Mouse (Mus musculus) CH12.LX (cell line): ENCODE measurements at regions not wholly inside any gene's neighbourhood (a gene's known extent, or its start where the extent isn't known, plus 50 kb on each side); places are given as distances from the start of the nearest gene placed in this dataset.

Experiments used
- DNase-seq: peaks from one replicate; pipeline ENCODE4 v3.0.0-alpha.2; 2013; ENCODE audit errors: extremely low read depth
- H3K27ac ChIP-seq: 2 replicates; pipeline ENCODE4 v1.5.1; 2012; ENCODE audit warnings: low read depth, mild to moderate bottlenecking, control low read depth, moderate library complexity; ENCODE audit not compliant: insufficient read depth
- H3K27me3 ChIP-seq: replicated peaks from 2 replicates; pipeline ENCODE3; 2012; ENCODE audit warnings: inconsistent platforms
- H3K36me3 ChIP-seq, 2 experiments: replicated peaks in 1 of 2; 2 replicates each; pipeline versions ENCODE3 to v1.6.1; 2012; ENCODE audit warnings: inconsistent platforms in 1 of 2, low read length in 1 of 2, mild to moderate bottlenecking in 1 of 2, mixed read lengths in 1 of 2, moderate library complexity in 1 of 2; ENCODE audit not compliant: control insufficient read depth in 1 of 2, insufficient read depth in 1 of 2
- H3K4me1 ChIP-seq, 2 experiments: 2 replicates each; pipeline ENCODE4 v1.6.1; 2012; ENCODE audit warnings: inconsistent platforms in 1 of 2, moderate library complexity in 1 of 2; ENCODE audit not compliant: insufficient read depth in 2 of 2, control insufficient read depth in 1 of 2
- H3K4me2 ChIP-seq: 2 replicates; pipeline ENCODE4 v1.6.1; 2012; ENCODE audit warnings: low read depth, mild to moderate bottlenecking, control low read depth; ENCODE audit not compliant: poor library complexity, insufficient read depth, severe bottlenecking
- H3K4me3 ChIP-seq, 3 experiments: fragments of 150-350 bp in 1 of 3; sonication (generic) in 1 of 3; replicated peaks in 1 of 3; 2 replicates each; pipeline versions ENCODE3 to v1.5.1; 2011 to 2012; ENCODE audit warnings: low read depth in 2 of 3, low read length in 2 of 3, mild to moderate bottlenecking in 2 of 3, moderate library complexity in 2 of 3, control low read depth in 1 of 3, improper control_type of control experiment in 1 of 3, inconsistent platforms in 1 of 3, mixed read lengths in 1 of 3; ENCODE audit not compliant: poor library complexity in 1 of 3
- H3K79me2 ChIP-seq: replicated peaks from 2 replicates; pipeline ENCODE4 v1.6.1; 2012; ENCODE audit warnings: mild to moderate bottlenecking, moderate library complexity; ENCODE audit not compliant: control insufficient read depth, poor library complexity, insufficient read depth, severe bottlenecking; ENCODE audit errors: extremely low read depth
- H3K9ac ChIP-seq: 2 replicates; pipeline ENCODE4 v1.6.1; 2012; ENCODE audit warnings: low read depth, mild to moderate bottlenecking, control low read depth, moderate library complexity; ENCODE audit not compliant: insufficient read depth
- H3K9me3 ChIP-seq: replicated peaks from 2 replicates; pipeline ENCODE3; 2012; ENCODE audit warnings: low read length, inconsistent platforms, mixed read lengths
- BHLHE40 ChIP-seq: IDR thresholded peaks from 2 replicates; pipeline ENCODE4 v1.6.1; 2011; ENCODE audit warnings: mild to moderate bottlenecking, low read depth, low read length, improper control_type of control experiment
- CHD1 ChIP-seq: IDR thresholded peaks from 2 replicates; pipeline ENCODE4 v1.6.1; 2012; ENCODE audit warnings: low read depth, low read length, improper control_type of control experiment, inconsistent platforms
- ELF1 ChIP-seq: IDR thresholded peaks from 2 replicates; pipeline ENCODE4 v1.6.1; 2014; ENCODE audit warnings: low read depth, mild to moderate bottlenecking, inconsistent platforms, low read length, improper control_type of control experiment
- ETS1 ChIP-seq: conservative IDR thresholded peaks from 2 replicates; pipeline ENCODE4 v1.6.1; 2012; ENCODE audit warnings: low read depth, mild to moderate bottlenecking, inconsistent platforms, low read length, improper control_type of control experiment, moderate library complexity
- GABPA ChIP-seq: IDR thresholded peaks from 2 replicates; pipeline ENCODE4 v1.6.1; 2012; ENCODE audit warnings: low read depth, low read length, improper control_type of control experiment, inconsistent platforms; ENCODE audit not compliant: insufficient replicate concordance
- HCFC1 ChIP-seq: IDR thresholded peaks from 2 replicates; pipeline ENCODE4 v1.6.1; 2012; ENCODE audit warnings: low read depth, mild to moderate bottlenecking, inconsistent platforms, low read length, improper control_type of control experiment
- IRF4 ChIP-seq: IDR thresholded peaks from 2 replicates; pipeline ENCODE4 v1.6.1; 2014; ENCODE audit warnings: low read depth, mild to moderate bottlenecking, inconsistent platforms, low read length, improper control_type of control experiment
- JUN ChIP-seq: IDR thresholded peaks from 2 replicates; pipeline ENCODE4 v1.6.1; 2011; ENCODE audit warnings: low read depth, mild to moderate bottlenecking, low read length, improper control_type of control experiment, moderate library complexity; ENCODE audit not compliant: insufficient read depth
- JUND ChIP-seq: conservative IDR thresholded peaks from 2 replicates; pipeline ENCODE4 v1.6.1; 2011; ENCODE audit warnings: low read depth, low read length, improper control_type of control experiment
- KAT2A ChIP-seq: IDR thresholded peaks from 2 replicates; pipeline ENCODE4 v1.6.1; 2012; ENCODE audit warnings: low read length, improper control_type of control experiment, inconsistent platforms; ENCODE audit not compliant: insufficient replicate concordance
- MAFK ChIP-seq: IDR thresholded peaks from 2 replicates; pipeline ENCODE4 v1.6.1; 2011; ENCODE audit warnings: low read length, improper control_type of control experiment; ENCODE audit not compliant: insufficient replicate concordance
- MAX ChIP-seq: IDR thresholded peaks from 2 replicates; pipeline ENCODE4 v1.6.1; 2011; ENCODE audit warnings: low read length, improper control_type of control experiment
- MAZ ChIP-seq: IDR thresholded peaks from 2 replicates; pipeline ENCODE4 v1.6.1; 2012; ENCODE audit warnings: low read depth, mild to moderate bottlenecking, inconsistent platforms, low read length, improper control_type of control experiment, moderate library complexity
- POLR2A ChIP-seq: IDR thresholded peaks from 2 replicates; pipeline ENCODE4 v1.6.1; 2011; ENCODE audit warnings: low read depth, mild to moderate bottlenecking, improper control_type of control experiment, low read length
- RAD21 ChIP-seq: IDR thresholded peaks from 2 replicates; pipeline ENCODE4 v1.6.1; 2011; ENCODE audit warnings: low read depth, mild to moderate bottlenecking, low read length, improper control_type of control experiment, moderate library complexity
- RCOR1 ChIP-seq: conservative IDR thresholded peaks from 2 replicates; pipeline ENCODE4 v1.6.1; 2012; ENCODE audit warnings: low read depth, mild to moderate bottlenecking, inconsistent platforms, low read length, improper control_type of control experiment
- SIN3A ChIP-seq: IDR thresholded peaks from 2 replicates; pipeline ENCODE4 v1.6.1; 2012; ENCODE audit warnings: low read length, improper control_type of control experiment, inconsistent platforms
- TBP ChIP-seq: conservative IDR thresholded peaks from 2 replicates; pipeline ENCODE4 v1.6.1; 2011; ENCODE audit warnings: low read depth, low read length, improper control_type of control experiment
- TCF12 ChIP-seq: IDR thresholded peaks from 2 replicates; pipeline ENCODE4 v1.6.1; 2014; ENCODE audit warnings: low read depth, mild to moderate bottlenecking, inconsistent platforms, low read length, improper control_type of control experiment
- USF1 ChIP-seq: IDR thresholded peaks from 2 replicates; pipeline ENCODE4 v1.6.1; 2014; ENCODE audit warnings: low read depth, mild to moderate bottlenecking, inconsistent platforms, low read length, improper control_type of control experiment
- USF2 ChIP-seq: conservative IDR thresholded peaks from 2 replicates; pipeline ENCODE4 v1.6.1; 2011; ENCODE audit warnings: low read depth, low read length, improper control_type of control experiment
- ZC3H11A ChIP-seq: IDR thresholded peaks from 2 replicates; pipeline ENCODE4 v1.6.1; 2012; ENCODE audit warnings: low read depth, mild to moderate bottlenecking, inconsistent platforms, low read length, improper control_type of control experiment
- ZMIZ1 ChIP-seq: IDR thresholded peaks from 2 replicates; pipeline ENCODE4 v1.6.1; 2012; ENCODE audit warnings: low read depth, mild to moderate bottlenecking, inconsistent platforms, low read length, improper control_type of control experiment
- dilution Hi-C: fragments of 300-500 bp; cut with MboI; formaldehyde crosslinking; loops from 2 replicates; pipeline ENCODE4 v1.14.3; 2020; ENCODE audit warnings: low sequenced_read_pairs; ENCODE audit not compliant: extremely low pct_unique_long_range_greater_than_20kb, extremely low pct_ligation_motif_present
- in situ Hi-C: fragments of 300-500 bp; cut with MboI; formaldehyde crosslinking; loops from 3 replicates; pipeline ENCODE4 v1.14.3; 2019; ENCODE audit warnings: low sequenced_read_pairs, low pct_ligation_motif_present, low pct_unique_long_range_greater_than_20kb, mixed read lengths

DNA sequence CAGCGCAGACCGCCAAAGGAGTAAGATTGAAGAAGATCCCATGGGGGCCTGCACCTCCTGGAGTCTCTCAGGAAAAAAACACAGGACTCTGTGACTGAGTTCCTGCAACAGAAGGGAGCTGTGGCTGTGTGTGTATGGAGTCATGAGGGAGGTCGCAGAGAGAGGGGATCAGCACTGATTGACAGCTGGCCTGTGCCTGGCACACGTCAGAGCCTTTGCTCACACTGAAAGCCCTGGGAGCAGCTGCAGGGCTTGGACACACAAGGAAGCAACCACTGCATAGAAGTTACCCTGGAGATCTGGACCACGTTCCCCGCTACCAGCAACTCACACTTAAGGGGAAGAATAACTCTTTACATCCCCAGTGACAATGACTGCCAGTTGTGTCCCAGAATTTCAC lies 92.3 kb upstream of the Lgalsl start:
- TF ChIP-seq BHLHE40 (no peak), RAD21 (no peak), MAFK (no peak), MAZ (no peak), JUND (no peak), RCOR1 (no peak), JUN (no peak), ZC3H11A (no peak), CHD1 (no peak), MAX (no peak), TCF12 (no peak), IRF4 (no peak), KAT2A (no peak), GABPA (no peak), HCFC1 (no peak), POLR2A (no peak), USF1 (no peak)
- TF ChIP-seq, all 38 proteins: peak for 0
- DNase-seq = no peak
- Histone ChIP-seq H3K36me3 (no peaks in the 10 kb centered on the region), H3K9ac (no peak overlapping the region), H3K27me3 (no peaks in the 10 kb centered on the region), H3K4me1 (peaks cover 0 to 30% of the 10 kb centered on the region in 2 experiments; a peak in 2 of 4 replicates), H3K27ac (no peak overlapping the region), H3K9me3 (no peaks in the 10 kb centered on the region), H3K4me2 (no peak overlapping the region), H3K79me2 (no peaks in the 10 kb centered on the region), H3K4me3 (no peak overlapping the region)
- in situ Hi-C loops (no loop called here), dilution Hi-C loops (no loop called here)

DNA sequence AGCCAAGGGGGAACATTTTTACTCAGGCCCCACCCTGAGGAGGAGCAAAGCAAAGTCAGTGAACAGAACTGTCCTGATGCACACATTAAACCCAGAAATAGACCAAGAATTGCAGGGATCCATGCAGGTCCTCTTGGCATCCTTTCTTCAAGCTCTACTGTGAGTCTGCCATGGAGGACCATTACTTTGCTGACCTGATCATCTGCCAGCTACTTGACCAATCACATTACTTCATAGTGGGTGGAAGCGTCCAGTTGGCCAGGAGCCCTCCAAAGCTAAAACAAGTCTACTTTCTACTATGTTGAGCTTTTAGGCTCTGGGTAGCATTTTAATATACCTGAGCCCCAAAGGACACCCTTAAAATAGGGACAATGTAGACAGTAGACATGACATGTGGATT lies 98.6 kb upstream of the Lgalsl start:
- H3K27me3 ChIP-seq = no peaks in the 10 kb centered on the region
- no peak overlapping the region for H3K27ac ChIP-seq
- no peaks in the 10 kb centered on the region for H3K79me2 ChIP-seq
- H3K9me3 ChIP-seq = no peaks in the 10 kb centered on the region
- dilution Hi-C loops = no loop called here
- H3K4me2 ChIP-seq = no peak overlapping the region
- H3K4me1 ChIP-seq = peaks cover 8 to 24% of the 10 kb centered on the region in 2 experiments; a peak in 2 of 4 replicates
- TF ChIP-seq TCF12 (no peak), USF2 (no peak), KAT2A (no peak), TBP (no peak), MAFK (no peak), RCOR1 (no peak), ZMIZ1 (no peak), MAX (no peak), ELF1 (no peak), SIN3A (no peak), ETS1 (no peak), CHD1 (no peak), BHLHE40 (no peak)
- no peak overlapping the region for H3K9ac ChIP-seq
- DNase-seq = no peak
- H3K36me3 ChIP-seq = no peaks in the 10 kb centered on the region
- in situ Hi-C loops = no loop called here
- H3K4me3 ChIP-seq = no peak overlapping the region
